Mouse (Mus musculus) CD4-positive, CD25-positive, alpha-beta regulatory T cell, adult 2 months (primary cell): Measurements from ENCODE around the gene Fam155a.
A peak's percentile ranks its signal among the peaks of the same experiment; 100 is the strongest.

Experiments
- DNase-seq: peaks from one replicate; pipeline ENCODE4 v3.0.0-alpha.2; 2012; ENCODE audit warnings: low read depth, low spot score

Fam155a gene

GRCm38 (mm10) chr8:9180686-9181315 lies 590.2 kb downstream of the Fam155a start:
- DNase-seq, result no peak

DNA sequence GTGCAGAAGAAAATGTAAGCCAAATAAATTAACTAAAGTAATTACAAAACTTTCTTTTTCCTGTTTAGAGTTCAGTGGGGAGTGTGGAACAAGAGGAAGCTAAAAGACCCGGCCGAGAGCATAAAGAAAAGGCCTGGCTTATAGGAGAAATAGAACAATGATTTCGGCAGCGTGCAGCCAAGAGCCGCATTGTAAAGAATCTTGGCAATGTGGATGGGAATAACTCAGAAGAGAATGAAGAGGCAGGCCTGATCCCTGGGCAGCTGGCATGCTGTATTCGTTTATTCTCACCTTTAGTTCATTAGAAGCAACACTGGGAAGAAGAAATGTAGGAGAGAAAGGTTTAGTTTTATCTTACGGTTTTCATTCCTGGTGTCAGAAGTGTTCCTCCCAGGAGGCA lies 594.0 kb downstream of the Fam155a start:
- no peak for DNase-seq

DNA sequence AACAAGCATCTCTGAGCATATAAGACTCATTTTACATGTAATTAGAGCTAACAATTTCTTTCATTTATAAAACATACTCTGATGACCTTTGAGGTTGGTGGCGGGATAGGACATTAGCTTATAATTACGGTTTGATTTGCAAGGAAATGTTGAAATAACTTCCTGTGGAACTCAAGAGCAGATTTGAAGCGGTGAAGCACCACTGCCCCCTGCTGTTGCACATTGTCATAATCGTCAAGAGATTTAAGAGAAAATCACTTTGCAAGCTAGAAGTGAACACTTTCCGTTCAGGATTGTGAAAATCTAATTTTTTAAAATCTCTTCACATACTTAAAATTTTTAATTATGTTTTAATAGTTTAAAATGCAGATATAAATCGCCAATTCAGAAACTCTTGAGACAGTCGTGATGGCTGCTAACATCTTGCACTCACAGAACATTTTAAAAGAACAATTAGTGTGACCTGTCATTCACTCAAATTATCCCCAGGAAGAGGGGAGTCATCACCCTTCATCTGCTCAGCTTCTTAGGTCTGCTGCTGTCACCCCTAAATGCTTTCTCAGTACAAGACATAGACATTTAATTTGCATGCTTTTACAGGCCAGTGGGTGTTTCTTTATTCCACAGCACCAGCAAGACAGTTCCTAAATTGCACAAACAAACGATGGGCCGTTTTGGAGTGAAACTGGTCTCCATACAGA lies 595.9 kb downstream of the Fam155a start:
- peak; percentile 4 for DNase-seq

GRCm38 (mm10) chr8:9171848-9172247 lies 599.1 kb downstream of the Fam155a start:
- DNase-seq, result no peak

DNA sequence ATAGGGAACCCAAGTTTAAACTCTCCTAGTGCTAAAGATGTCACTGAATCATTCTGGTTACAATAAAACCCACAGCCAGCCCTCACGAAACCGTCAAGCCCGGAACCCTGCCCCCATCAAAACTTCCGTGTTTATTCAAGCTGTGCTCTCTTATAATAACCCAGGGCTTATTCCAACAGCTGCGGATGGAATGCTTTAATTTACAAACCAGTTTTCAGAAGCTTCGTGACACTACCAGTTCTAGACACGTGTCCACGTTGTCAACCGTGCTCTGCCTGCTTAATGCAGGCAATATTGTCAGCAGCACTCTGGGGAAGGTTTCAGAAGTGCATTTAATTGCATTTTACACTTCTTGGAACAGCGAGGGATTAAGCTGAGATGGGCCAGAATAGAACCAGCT lies 603.0 kb downstream of the Fam155a start:
- DNase-seq, result no peak

- no peak for DNase-seq
These were observed 609.4 kb downstream of the Fam155a start for GRCm38 (mm10) chr8:9161606-9162005.

GRCm38 (mm10) chr8:9159322-9159721 lies 611.6 kb downstream of the Fam155a start:
- no peak for DNase-seq

DNA sequence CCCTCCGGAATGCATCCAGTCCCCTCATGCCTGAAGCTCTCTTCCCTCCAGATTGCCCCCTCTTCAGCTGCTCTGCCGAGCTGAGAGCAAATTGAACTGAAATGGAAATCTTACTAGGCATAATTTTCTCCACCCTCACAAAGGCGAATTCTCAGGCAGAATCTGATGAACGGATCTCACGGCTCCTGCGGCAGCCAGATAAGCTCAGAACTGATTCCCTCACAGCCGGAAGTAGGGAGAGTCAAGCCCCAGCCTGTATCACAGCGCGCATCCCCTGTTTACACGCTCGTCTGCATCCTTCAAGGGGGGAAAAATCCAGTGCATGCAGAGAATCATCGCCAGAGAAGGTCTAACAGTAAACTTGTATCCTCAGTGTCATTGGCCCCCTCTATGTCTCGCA lies 612.3 kb downstream of the Fam155a start:
- no peak for DNase-seq

DNA sequence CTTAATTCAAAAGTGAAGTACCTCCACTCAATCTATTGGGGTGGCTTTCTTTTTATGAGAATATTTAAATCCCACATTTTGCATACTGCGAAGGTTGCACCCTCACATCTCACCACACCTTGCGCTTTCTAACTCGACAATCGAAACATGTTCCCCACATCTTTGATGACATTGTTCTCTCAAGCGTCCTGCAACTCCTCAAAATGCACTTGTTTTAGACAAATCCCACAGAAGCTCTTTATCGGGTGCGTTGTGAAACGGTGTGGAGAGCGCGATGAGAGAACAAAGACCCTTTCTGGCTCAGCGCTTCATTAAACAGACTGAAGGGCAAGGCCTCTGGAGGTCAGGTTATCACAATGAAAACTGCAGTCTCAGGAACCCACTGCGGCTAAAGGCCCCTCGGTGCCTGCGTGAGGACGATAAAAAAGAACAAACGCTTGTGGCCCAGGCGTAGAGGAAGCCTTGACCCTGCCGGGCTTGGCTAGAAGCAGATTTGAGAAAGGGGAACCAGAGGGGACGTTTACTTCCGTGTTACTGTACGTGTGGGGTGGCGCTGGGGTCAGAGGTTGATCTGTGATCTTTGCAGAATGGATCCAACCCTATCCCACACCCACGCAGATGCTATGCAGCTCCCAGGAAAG lies 613.7 kb downstream of the Fam155a start:
- no peak for DNase-seq
